Mouse (Mus musculus) bone marrow, adult 2 months (tissue): ENCODE data around the gene Slfn5.
"Not testable (repeated sequence)": the region's sequence is repeated elsewhere in the genome, so short reads cannot be mapped to it uniquely, and the experiment has no call there.

ENCODE experiments used
- CTCF ChIP-seq: fragments of 200-500 bp; IDR thresholded peaks from 2 replicates; pipeline ENCODE4 v1.5.1; 2011; ENCODE audit warnings: low read length, control low read depth; ENCODE audit not compliant: control insufficient read depth, insufficient read depth
- POLR2A ChIP-seq: fragments of 200-500 bp; IDR thresholded peaks from 2 replicates; pipeline ENCODE4 v1.6.1; 2011; ENCODE audit warnings: low read depth, mild to moderate bottlenecking, control low read depth, low read length, borderline replicate concordance; ENCODE audit not compliant: control insufficient read depth

- not testable (repeated sequence) for TF ChIP-seq CTCF, POLR2A
These were observed 20.7 kb upstream of the Slfn5 start for GRCm38 (mm10) chr11:82930391-82930955.
